Mouse (Mus musculus): ENCODE results near the gene Mycl.
A peak's percentile ranks its signal among the peaks of the same experiment; 100 is the strongest.

Mycl gene

DNA sequence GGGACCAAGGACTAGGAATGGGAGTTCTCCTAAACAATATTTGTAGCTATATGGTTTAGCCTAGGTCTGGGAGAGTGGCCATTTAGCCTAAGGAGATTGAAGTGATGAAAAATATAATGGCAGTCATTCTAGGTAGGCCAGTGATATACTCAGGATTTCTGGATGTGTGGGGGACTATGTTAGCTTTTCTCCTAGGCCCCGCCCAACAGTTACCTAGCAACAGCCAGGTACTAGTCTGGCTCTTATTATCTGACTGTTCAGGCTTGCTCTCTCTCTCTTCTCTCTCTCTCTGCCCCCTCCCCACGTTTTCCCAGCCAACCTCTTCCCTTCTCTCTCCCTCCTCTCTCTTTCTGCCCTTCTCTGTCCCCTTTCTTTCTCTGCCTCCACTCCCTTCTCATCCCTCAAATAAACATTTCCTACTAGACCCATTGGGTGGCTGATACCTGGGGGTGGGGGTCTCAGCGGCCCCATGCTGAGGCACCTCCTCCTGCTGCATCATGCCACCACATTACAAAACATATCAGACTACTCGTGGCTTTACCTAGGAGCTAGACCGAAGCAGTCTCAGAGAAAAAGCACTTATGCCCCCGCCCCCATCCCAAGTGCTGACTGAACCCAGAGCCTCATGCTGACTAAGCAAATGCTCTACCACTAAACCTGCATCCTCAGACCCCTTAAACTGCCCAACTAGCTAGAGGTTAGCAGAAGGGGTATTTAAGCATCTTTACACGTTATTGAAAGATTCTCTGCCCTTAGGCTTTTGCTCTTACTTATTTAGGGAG, 19.2 kb downstream of the Mycl start:
- DNase-seq (ENCODE audit: low read depth, low spot score), result no peak

DNA sequence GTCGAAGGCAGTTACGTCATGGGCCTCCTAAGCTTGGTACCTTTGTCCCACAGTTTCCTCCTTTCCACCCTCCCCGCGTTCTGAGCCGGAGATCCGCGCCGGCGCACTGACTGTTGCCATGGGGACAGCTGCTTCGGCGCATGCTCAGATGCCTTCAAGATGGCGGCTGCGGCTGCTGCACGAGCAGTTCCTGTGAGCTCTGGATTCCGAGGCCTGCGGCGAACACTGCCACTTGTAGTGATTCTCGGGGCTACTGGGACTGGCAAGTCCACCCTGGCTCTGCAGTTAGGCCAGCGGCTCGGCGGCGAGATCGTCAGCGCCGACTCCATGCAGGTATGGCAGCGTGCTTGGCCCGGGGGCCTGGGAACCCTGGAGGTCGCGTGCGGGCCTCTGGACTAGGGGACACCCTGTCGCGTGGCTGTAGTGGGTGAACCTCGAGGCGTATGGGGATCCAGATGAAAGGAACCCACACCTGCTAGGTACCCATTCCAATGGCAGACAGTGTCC, 21.1 kb downstream of the Mycl start, which contains the start of gene Trit1:
TSS of gene Trit1 (plus strand) at position 147 of the 507 bp plus-strand sequence.
- peak; percentile 87 for DNase-seq (ENCODE audit: low read depth, low spot score)

DNA sequence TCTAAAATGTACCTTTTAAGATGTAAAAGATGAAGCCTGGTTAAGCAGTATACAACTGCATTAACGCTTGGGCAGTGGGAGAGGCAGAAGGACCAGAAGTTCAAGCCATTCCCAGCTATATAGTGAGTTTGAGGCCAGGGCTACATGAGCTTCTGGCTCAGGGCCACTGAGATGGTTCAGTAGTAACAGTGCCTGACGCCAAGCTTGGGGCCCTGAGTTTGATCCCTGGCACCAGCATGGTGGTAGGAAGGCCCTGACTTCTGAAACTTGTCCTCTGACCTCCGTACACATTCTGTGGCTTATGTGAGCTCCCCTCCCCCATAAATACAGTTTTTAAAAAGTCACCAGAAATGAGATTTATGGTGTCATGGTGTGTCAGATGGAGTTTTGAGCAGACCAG, 26.1 kb downstream of the Mycl start:
- DNase-seq (ENCODE audit: low read depth, low spot score), result no peak

DNA sequence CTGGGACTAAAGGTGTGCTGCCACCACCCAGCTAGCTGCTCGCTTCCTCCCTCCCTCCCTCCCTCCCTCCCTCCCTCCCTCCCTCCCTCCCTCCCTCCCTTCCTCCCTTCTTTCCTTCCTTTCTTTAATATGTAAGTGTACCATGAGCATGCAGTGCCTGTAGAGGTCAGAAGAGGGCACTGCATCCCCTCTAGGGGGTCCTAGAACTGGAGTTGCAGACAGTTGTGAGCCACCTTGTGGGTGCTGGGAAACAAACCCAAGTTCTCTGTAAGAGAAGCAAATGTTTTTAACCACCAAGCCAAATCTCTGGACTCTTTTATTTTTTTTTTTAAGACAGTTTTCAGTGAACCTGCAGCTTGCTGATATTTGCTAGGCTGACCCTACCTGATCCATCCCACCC, 27.4 kb downstream of the Mycl start:
- DNase-seq (ENCODE audit: low read depth, low spot score), result no peak

DNA sequence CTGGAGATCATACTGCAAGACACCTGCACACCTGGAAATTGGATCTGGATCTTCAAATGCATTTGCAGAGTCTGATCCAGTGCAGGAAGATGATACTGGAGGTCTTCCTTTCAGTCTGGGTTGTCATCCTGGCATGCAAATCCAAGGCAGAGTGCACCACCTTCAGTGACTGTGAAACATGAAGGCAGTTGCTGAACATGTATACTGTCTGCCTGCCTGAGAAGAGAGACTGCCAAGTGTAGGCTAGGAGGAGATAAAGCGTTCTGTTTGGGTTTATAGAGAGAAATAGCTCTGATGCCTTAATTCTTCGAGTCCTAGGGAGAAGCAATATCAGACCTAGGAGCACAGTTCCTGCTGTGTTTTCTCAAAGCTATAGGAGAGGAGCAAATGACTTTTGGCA, 30.0 kb downstream of the Mycl start:
- DNase-seq (ENCODE audit: low read depth, low spot score), result no peak

DNA sequence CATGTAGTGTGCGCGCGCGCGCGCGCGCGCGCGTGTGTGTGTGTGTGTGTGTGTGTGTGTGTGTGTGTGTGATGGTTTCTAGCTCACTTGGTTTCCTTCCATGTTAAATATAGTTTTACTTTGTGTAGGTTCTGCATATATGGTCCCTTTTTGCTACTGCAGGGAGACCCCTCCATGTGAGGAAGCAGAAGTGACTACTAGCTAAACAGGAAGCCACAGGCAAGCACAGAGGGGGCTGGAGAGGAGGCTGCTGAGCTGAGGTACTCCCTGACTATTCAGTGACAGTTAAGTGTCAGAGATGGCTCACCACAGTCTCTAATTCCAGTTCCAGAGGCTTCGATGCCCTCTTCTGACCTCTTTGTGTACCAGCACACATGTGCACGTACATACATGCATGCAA, 30.7 kb downstream of the Mycl start:
- DNase-seq (ENCODE audit: low read depth, low spot score), result no peak

DNA sequence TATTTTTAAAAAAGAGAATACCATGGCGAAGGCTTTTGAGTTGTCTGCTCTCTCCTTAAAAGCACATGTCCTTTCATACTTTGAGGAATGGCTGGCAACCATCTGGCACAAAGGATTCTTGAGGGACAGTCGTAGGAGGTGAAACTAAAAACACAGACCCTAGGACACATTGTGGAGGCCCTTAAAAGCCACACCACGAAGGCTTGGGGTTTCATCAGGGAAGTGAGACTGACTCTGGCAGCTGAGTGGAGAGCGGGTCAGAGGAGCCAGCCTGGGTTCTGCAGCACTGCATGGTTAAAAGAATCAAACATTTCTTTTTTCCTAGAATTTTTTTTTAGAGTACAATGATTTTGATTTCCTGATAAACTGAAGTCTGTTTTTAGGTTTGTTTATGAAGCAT, 31.1 kb downstream of the Mycl start:
- no peak for DNase-seq (ENCODE audit: low read depth, low spot score)

DNA sequence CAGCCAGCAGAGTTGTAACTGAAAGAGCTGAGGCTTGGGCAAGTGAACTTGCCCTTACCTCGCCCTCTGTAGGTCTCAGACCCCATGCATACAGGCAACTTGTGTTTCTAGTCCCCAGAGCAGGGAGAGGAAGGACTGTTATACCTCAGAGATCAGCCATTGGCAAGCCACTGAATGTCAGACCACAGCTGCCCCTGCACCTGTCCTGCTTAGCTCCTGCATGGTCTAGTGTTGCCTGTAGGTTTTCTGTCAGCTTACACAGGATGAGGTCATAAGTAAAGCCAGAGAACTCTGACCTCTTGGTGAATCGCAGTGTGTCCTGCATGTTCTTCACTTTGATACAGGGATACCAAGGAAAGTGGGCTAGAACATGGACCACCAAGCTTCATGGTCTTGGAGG, 39.4 kb downstream of the Mycl start:
- DNase-seq (ENCODE audit: low read depth, low spot score), result no peak

DNA sequence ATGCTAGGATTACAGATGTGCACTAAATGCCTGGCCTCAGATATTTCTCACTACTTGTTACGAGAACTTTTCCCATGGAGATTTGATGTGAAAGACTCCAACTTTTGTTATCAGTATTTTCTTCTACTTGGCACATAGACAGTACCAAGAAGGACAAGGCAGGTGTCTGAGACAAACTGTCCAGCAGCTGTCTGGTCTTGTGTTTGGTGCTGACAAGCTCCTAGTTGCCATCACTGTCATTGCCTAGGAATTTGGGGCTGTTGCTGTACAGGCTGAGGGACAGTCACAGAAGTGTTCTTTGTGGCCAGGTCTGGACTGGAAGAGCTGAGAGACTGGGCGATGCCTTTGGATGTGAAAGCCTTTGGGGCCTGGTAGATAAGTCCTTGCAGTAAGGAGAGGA, 40.2 kb downstream of the Mycl start:
- DNase-seq (ENCODE audit: low read depth, low spot score), result no peak

DNA sequence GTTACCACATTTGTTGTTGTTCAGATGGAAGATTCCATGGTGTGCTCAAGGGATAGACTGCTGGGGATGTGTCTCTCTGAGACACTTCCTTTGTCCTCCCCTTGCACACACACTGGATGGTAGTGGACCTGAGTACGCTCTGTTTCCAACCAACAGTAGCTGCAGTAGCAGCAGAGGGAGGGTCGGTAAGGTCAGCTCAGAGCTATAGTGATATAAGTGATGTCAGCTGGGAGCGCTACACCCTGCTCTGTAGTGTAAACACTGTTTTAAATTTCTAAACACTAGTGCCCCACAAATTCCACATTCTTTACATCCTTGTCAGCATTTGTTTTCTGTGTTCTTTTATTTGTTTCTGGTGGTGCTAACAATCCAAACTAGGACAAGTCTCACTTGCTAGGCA, 41.3 kb downstream of the Mycl start:
- DNase-seq (ENCODE audit: low read depth, low spot score), result no peak

DNA sequence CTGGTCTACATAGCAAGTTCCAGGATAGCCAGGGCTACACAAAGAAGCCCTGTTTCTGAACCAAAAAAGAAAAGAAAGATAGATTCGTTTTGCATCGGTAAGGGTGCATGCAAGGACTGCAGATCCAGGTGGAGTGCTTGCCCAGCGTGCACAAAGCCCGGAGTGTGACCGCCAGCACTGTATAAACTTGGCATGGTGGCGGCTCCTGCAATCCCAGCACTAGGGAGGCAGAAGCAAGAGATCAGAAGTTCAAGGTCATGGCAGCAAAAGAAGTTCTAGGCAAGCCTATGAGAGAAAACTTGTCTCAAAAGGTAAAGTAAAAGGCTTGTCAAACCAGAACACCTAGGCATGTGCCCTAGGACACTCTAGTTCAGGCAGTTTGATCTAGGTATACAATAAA, 45.7 kb downstream of the Mycl start:
- DNase-seq (ENCODE audit: low read depth, low spot score), result no peak

DNA sequence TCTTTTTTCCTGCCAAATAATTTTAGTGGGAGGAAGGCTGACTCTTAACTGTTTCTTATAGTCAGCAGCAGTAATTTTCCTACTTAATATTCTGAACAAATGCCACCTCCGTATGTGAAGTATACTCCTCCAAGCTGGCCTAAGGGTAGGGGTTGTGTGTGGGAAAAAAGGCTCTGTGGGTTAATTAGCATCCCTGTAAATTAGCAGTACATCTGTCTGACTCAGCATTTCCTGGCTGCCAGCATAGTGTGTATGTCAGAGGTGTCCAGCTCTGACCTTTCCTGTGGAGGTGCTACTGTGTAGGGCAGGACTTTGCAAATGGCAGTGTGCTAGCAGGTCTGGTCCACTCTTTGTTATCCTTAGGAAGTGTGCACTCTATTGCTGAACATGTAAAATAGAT, 48.4 kb downstream of the Mycl start:
- no peak for DNase-seq (ENCODE audit: low read depth, low spot score)

DNA sequence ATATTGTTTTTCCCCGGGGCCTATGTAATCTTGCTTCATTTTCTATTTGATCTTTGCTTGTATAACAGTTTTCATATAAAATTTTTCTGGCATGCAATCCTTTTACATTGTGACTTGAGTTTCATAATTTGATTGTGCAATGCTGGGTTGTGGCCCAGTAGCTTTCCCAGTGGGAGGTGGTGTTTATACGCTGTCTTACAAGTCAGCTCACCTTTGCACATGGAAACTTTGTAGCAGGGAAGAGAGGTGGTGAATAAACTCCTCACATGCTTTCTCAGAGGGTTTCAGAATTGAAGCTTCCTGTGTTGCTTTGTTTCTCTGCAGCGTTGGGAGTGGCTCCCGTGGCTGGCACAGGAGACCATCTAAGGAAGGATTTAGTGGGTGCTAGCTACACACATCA, 49.4 kb downstream of the Mycl start:
- no peak for DNase-seq (ENCODE audit: low read depth, low spot score)

DNA sequence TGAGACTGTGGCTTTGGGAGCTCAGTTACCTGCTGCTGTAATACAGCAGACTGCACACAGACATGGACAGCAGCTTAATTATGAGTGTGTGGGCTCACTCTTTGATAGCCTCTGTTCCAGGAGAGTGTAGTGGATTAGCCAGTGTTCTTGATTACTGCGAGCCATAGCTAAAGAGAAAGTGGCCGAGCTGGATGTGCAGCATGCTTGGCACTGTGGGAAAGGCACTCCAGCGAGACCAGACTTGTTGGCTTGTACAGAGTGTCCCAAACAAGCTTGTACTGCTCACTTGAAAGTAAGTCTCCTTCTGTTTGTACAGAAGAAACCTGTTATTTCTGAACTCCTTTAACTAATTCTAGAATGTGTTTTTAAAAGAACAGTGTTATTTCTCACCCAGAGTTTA, 50.8 kb downstream of the Mycl start:
- no peak for DNase-seq (ENCODE audit: low read depth, low spot score)

DNA sequence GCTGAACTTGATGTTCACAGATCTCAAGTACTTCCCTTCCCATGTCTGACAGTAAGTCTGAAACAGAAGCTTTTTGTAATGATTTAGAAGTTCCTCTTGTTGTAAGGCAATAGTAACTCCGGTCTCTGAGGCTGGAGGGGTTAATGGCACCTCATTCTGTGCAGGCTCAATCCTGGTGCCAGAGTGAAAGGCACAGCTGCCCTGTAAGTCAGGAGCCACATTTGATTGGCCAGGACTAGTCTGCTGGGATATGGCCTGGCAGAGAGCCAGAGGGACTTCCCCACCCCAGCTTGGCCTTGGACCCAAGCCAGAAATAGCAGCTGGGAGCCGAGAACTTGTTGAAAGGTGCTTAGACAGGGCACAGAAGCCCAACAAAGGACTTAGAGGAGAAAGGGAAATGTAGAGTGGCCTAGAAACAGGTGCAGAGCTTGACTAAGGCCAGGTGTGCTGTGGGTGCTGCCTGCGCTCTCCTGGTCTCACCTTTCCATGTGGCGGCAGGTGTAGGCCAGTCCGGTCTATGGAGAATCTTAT, 55.3 kb downstream of the Mycl start:
- no peak for DNase-seq (ENCODE audit: low read depth, low spot score)

Measured in WW6 (cell line).